Mouse (Mus musculus): ENCODE results near the gene Pdha1.

DNA sequence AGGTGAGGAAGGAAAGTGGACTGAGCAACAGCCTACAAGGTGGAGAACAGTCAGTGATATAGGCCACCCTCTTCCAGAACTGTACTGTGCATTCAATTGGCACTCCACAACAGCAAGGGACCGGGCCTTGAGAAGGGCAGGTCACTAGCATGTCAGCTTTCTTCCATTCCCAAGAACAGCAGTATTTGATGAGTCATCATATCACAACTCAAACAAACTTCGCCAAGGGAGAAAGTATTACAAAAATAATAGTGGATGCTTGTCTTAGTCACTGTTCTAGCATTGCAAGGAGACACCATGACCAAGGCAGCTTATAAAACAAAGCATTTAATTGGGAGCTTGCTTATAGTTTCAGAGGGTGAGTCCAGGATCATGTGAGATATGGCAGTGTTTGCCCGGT is 26.0 kb upstream of the Pdha1 start:
- TF ChIP-seq TAL1 (IDR thresholded peaks at IDR 0.05; ENCODE audit: low read length) (no peak), GATA1 (IDR thresholded peaks at IDR 0.05; ENCODE audit: low read length) (no peak)
